Mouse (Mus musculus) adrenal gland, postnatal 0 days (tissue): ENCODE measurements around the gene Tas2r118. TPM values are rescaled to one million over a fixed set of nuclear protein-coding genes. Genes with fewer than 3 reads are reported as not detected.

ENCODE experiments used
- polyA plus RNA-seq: library from polyadenylated mRNA; unstranded; fragments of >200 nt; fragmentation: Nextera tagmentation; extraction: Ambion mirVana; gene quantifications from 2 replicates; pipeline ENCODE4 v1.2.1, GENCODE M21; 2015

Tas2r118 gene
- not detected in 2 replicates for polyA plus RNA-seq

GRCm38 (mm10) chr6:23969960-23970359 lies at the start of gene Tas2r118:
Gene Tas2r118 (minus strand): TSS chr6:23970060.

Other genes with a start within 250 kb of the Tas2r118 start
- 1.3 and 4.6 TPM in 2 replicates for gene Cadps2, start 130.6 kb downstream of the Tas2r118 start, polyA plus RNA-seq
- gene Slc13a1, start 198.0 kb upstream of the Tas2r118 start, polyA plus RNA-seq: not detected in 2 replicates